Mouse (Mus musculus) limb, embryonic 13.5 days (tissue): ENCODE measurements around the gene Etfa. TPM values are rescaled to one million over a fixed set of nuclear protein-coding genes. Genes with fewer than 3 reads are reported as not detected.

ENCODE experiments used
- ATAC-seq: fragments of 200-750 bp; cut with Nextera tagmentation; 2 replicates; pipeline ENCODE4 v1.8.0; 2017; ENCODE audit warnings: low read depth, moderate number of reproducible peaks, moderate TSS enrichment; ENCODE audit not compliant: low FRiP score
- H3K27ac ChIP-seq: fragments of 300-500 bp; sonication (generic); 2 replicates; pipeline ENCODE4 v1.5.1; 2015; ENCODE audit warnings: inconsistent platforms, mild to moderate bottlenecking, moderate library complexity
- H3K27me3 ChIP-seq: fragments of 300-500 bp; sonication (generic); 2 replicates; pipeline ENCODE4 v1.6.1; 2015; ENCODE audit warnings: mild to moderate bottlenecking, inconsistent platforms
- H3K36me3 ChIP-seq: fragments of 300-500 bp; sonication (generic); 2 replicates; pipeline ENCODE4 v1.6.1; 2015; ENCODE audit warnings: inconsistent platforms, mild to moderate bottlenecking, moderate library complexity
- H3K4me1 ChIP-seq: fragments of 300-500 bp; sonication (generic); 2 replicates; pipeline ENCODE4 v1.6.1; 2015; ENCODE audit warnings: inconsistent platforms
- H3K4me2 ChIP-seq: fragments of 300-500 bp; sonication (generic); replicated peaks from 2 replicates; pipeline ENCODE4 v1.6.1; 2015; ENCODE audit warnings: inconsistent platforms, mild to moderate bottlenecking, moderate library complexity
- H3K4me3 ChIP-seq: fragments of 300-500 bp; sonication (generic); 2 replicates; pipeline ENCODE4 v1.5.1; 2015; ENCODE audit warnings: moderate library complexity, mild to moderate bottlenecking, inconsistent platforms
- H3K9ac ChIP-seq: fragments of 300-500 bp; sonication (generic); 2 replicates; pipeline ENCODE4 v1.6.1; 2015; ENCODE audit warnings: mild to moderate bottlenecking, inconsistent platforms
- H3K9me3 ChIP-seq: fragments of 300-500 bp; sonication (generic); 2 replicates; pipeline ENCODE4 v1.6.1; 2016; ENCODE audit warnings: inconsistent platforms
- WGBS: fragments of 180-500 bp; shearing (Covaris S2); methylation state at CpG from one replicate; pipeline ENCODE4 v1.1.7; 2015; 5-methylcytosine and 5-hydroxymethylcytosine counted together
- polyA plus RNA-seq: library from polyadenylated mRNA; unstranded; fragments of >200 nt; fragmentation: Nextera tagmentation; extraction: Ambion mirVana; gene quantifications from 2 replicates; pipeline ENCODE4 v1.2.1, GENCODE M21; 2015

The Etfa gene
- 176 and 180 TPM in 2 replicates for polyA plus RNA-seq

GRCm38 (mm10) chr9:55512027-55512543, at the start of gene Etfa:
Etfa (minus strand) TSS chr9:55512243.
- WGBS = under 1% methylated on average over 47 of the region's 47 CpGs
- H3K4me1 ChIP-seq = peaks cover 9% of the 10 kb centered on the region

GRCm38 (mm10) chr9:55560960-55561359, 48.9 kb upstream of the Etfa start:
- WGBS = 88% methylated on average over 1 of the region's 1 CpGs
- Histone ChIP-seq H3K4me2 (no peak overlapping the region), H3K4me1 (peaks cover 9% of the 10 kb centered on the region), H3K36me3 (no peaks in the 10 kb centered on the region), H3K27ac (no peak overlapping the region), H3K9me3 (no peaks in the 10 kb centered on the region), H3K27me3 (no peaks in the 10 kb centered on the region; the same call in 1 of the 2 replicates), H3K9ac (no peak overlapping the region), H3K4me3 (no peak overlapping the region)
- no peak for ATAC-seq

More at GRCm38 (mm10) chr9:55512027-55512543, at the start of gene Etfa:
- peak within 1 kb of the TSS; percentile 76 for H3K4me2 ChIP-seq
- H3K27me3 ChIP-seq = peaks cover 7% of the 10 kb centered on the region
- H3K9me3 ChIP-seq = no peaks in the 10 kb centered on the region
- H3K4me3 ChIP-seq = peak within 1 kb of the TSS; percentile 96
- peak; percentile 100 for ATAC-seq
- peak within 1 kb of the TSS; percentile 96 for H3K9ac ChIP-seq
- H3K36me3 ChIP-seq = no peaks in the 10 kb centered on the region
- H3K27ac ChIP-seq = peak within 1 kb of the TSS; percentile 87

GRCm38 (mm10) chr9:55554986-55555385, 42.9 kb upstream of the Etfa start:
- Histone ChIP-seq H3K4me1 (peaks cover 12% of the 10 kb centered on the region), H3K27me3 (peaks cover 6% of the 10 kb centered on the region), H3K27ac (no peak overlapping the region), H3K9ac (no peak overlapping the region), H3K4me3 (no peak overlapping the region), H3K4me2 (no peak overlapping the region), H3K9me3 (no peaks in the 10 kb centered on the region), H3K36me3 (no peaks in the 10 kb centered on the region)
- 61% methylated on average over 1 of the region's 1 CpGs for WGBS
- ATAC-seq = no peak

GRCm38 (mm10) chr9:55549302-55549890, 37.4 kb upstream of the Etfa start:
- peaks cover 31% of the 10 kb centered on the region for H3K4me1 ChIP-seq
- no peak overlapping the region for H3K9ac ChIP-seq
- H3K4me3 ChIP-seq = peak overlapping the region; percentile 11
- no peaks in the 10 kb centered on the region for H3K36me3 ChIP-seq
- 0 out of 2 replicates have a peak, but pooled peaks have one; percentile 42 for ATAC-seq
- WGBS = 3% methylated on average over 16 of the region's 16 CpGs
- peak overlapping the region; percentile 40 for H3K4me2 ChIP-seq
- H3K9me3 ChIP-seq = no peaks in the 10 kb centered on the region
- peaks cover 62% of the 10 kb centered on the region for H3K27me3 ChIP-seq
- H3K27ac ChIP-seq = no peak overlapping the region

- WGBS = 23% methylated on average over 3 of the region's 3 CpGs
- no peak overlapping the region for H3K9ac ChIP-seq
- no peak for ATAC-seq
- H3K9me3 ChIP-seq = no peaks in the 10 kb centered on the region
- no peaks in the 10 kb centered on the region for H3K36me3 ChIP-seq
- no peak overlapping the region for H3K27ac ChIP-seq
- H3K4me2 ChIP-seq = no peak overlapping the region
- H3K4me1 ChIP-seq = peaks cover 37% of the 10 kb centered on the region
- H3K4me3 ChIP-seq = no peak overlapping the region; the same call in 1 of the 2 replicates
- peaks cover 68% of the 10 kb centered on the region for H3K27me3 ChIP-seq
Measured at GRCm38 (mm10) chr9:55548871-55549270, 36.8 kb upstream of the Etfa start.

GRCm38 (mm10) chr9:55546176-55547010, 34.4 kb upstream of the Etfa start:
- no peak overlapping the region for H3K27ac ChIP-seq
- 2% methylated on average over 63 of the region's 63 CpGs for WGBS
- ATAC-seq = no peak

GRCm38 (mm10) chr9:55545556-55546175, 33.6 kb upstream of the Etfa start:
- Histone ChIP-seq H3K4me3 (peak overlapping the region; percentile 33), H3K27me3 (peaks cover 95% of the 10 kb centered on the region), H3K9ac (no peak overlapping the region), H3K36me3 (no peaks in the 10 kb centered on the region), H3K9me3 (no peaks in the 10 kb centered on the region), H3K4me2 (peak overlapping the region; percentile 57), H3K4me1 (peaks cover 54% of the 10 kb centered on the region), H3K27ac (no peak overlapping the region)
- ATAC-seq = no peak
- WGBS = 7% methylated on average over 41 of the region's 41 CpGs

More at GRCm38 (mm10) chr9:55546176-55547010, 34.4 kb upstream of the Etfa start:
- Histone ChIP-seq H3K4me3 (peak overlapping the region; percentile 33), H3K9me3 (no peaks in the 10 kb centered on the region), H3K9ac (no peak overlapping the region), H3K4me2 (peak overlapping the region; percentile 57), H3K4me1 (peaks cover 50% of the 10 kb centered on the region), H3K27me3 (peaks cover 88% of the 10 kb centered on the region), H3K36me3 (no peaks in the 10 kb centered on the region)

- H3K9me3 ChIP-seq = no peaks in the 10 kb centered on the region
- no peak overlapping the region for H3K27ac ChIP-seq
- no peak overlapping the region for H3K9ac ChIP-seq
- no peaks in the 10 kb centered on the region for H3K36me3 ChIP-seq
- peaks cover 100% of the 10 kb centered on the region for H3K27me3 ChIP-seq
- 1% methylated on average over 30 of the region's 30 CpGs for WGBS
- H3K4me3 ChIP-seq = peak overlapping the region; percentile 33
- H3K4me2 ChIP-seq = peak overlapping the region; percentile 57
- peaks cover 60% of the 10 kb centered on the region for H3K4me1 ChIP-seq
- no peak for ATAC-seq
Measured at GRCm38 (mm10) chr9:55544861-55545555, 33.0 kb upstream of the Etfa start.

- H3K4me1 ChIP-seq = peaks cover 60% of the 10 kb centered on the region
- peak overlapping the region; percentile 33 for H3K4me3 ChIP-seq
- H3K36me3 ChIP-seq = no peaks in the 10 kb centered on the region
- no peaks in the 10 kb centered on the region for H3K9me3 ChIP-seq
- peak overlapping the region; percentile 50 for H3K4me2 ChIP-seq
- 2% methylated on average over 46 of the region's 46 CpGs for WGBS
- H3K9ac ChIP-seq = no peak overlapping the region
- no peak overlapping the region for H3K27ac ChIP-seq
- ATAC-seq = no peak
- peaks cover 100% of the 10 kb centered on the region for H3K27me3 ChIP-seq
Measured at GRCm38 (mm10) chr9:55543703-55544401, 31.8 kb upstream of the Etfa start.

GRCm38 (mm10) chr9:55543336-55543702, 31.3 kb upstream of the Etfa start:
- H3K4me1 ChIP-seq = peaks cover 64% of the 10 kb centered on the region
- no peak overlapping the region for H3K27ac ChIP-seq
- no peak for ATAC-seq
- H3K9ac ChIP-seq = no peak overlapping the region
- no peaks in the 10 kb centered on the region for H3K9me3 ChIP-seq
- H3K4me3 ChIP-seq = 0 out of 2 replicates have a peak overlapping the region, but pooled peaks have one; percentile 1
- H3K4me2 ChIP-seq = no peak overlapping the region
- H3K27me3 ChIP-seq = peaks cover 100% of the 10 kb centered on the region
- H3K36me3 ChIP-seq = no peaks in the 10 kb centered on the region
- whole genome bisulfite sequencing = 14% methylated on average over 8 of the region's 8 CpGs
